Mouse (Mus musculus) cerebellum, adult 2 months (tissue): ENCODE results near the gene Krt27. TPM values are rescaled to one million over a fixed set of nuclear protein-coding genes. Genes with fewer than 3 reads are reported as not detected.

Experiments
- DNase-seq, 2 experiments: peaks; one replicate each; pipeline ENCODE4 v3.0.0; 2021
- H3K27ac ChIP-seq: fragments of 200-500 bp; 2 replicates; pipeline ENCODE4 v1.5.1; 2012; ENCODE audit warnings: low read length, control low read depth, inconsistent platforms; ENCODE audit not compliant: insufficient read depth
- H3K27me3 ChIP-seq: fragments of 200-500 bp; 2 replicates; pipeline ENCODE4 v1.6.1; 2012; ENCODE audit warnings: inconsistent platforms, mild to moderate bottlenecking, low read length, moderate library complexity; ENCODE audit not compliant: control insufficient read depth, insufficient read depth
- H3K4me1 ChIP-seq: fragments of 200-500 bp; 2 replicates; pipeline ENCODE4 v1.6.1; 2011; ENCODE audit warnings: low read length; ENCODE audit not compliant: control insufficient read depth, insufficient read depth
- H3K4me3 ChIP-seq: fragments of 200-500 bp; replicated peaks from 2 replicates; pipeline ENCODE3; 2011; ENCODE audit warnings: mild to moderate bottlenecking, low read depth, low read length, control low read depth; ENCODE audit not compliant: insufficient read depth
- CTCF ChIP-seq: fragments of 200-500 bp; IDR thresholded peaks from 2 replicates; pipeline ENCODE4 v1.5.1; 2011; ENCODE audit warnings: low read depth, mild to moderate bottlenecking, control low read depth, low read length, moderate library complexity, borderline replicate concordance; ENCODE audit not compliant: insufficient read depth
- POLR2A ChIP-seq: fragments of 200-500 bp; IDR thresholded peaks from 2 replicates; pipeline ENCODE4 v1.6.1; 2011; ENCODE audit warnings: low read length, control low read depth, borderline replicate concordance; ENCODE audit not compliant: insufficient read depth
- WGBS: fragments of 180-500 bp; shearing (Covaris S2); methylation state at CpG from one replicate; pipeline ENCODE4 v1.1.7; 2018; 5-methylcytosine and 5-hydroxymethylcytosine counted together
- polyA plus RNA-seq: library from polyadenylated mRNA; depleted of rRNA; stranded (reverse); fragments of >200 nt; gene quantifications from 2 replicates; pipeline ENCODE4 v1.2.3, GENCODE M21; 2012; rRNA removed

Gene Krt27
- polyA plus RNA-seq, result not detected in 2 replicates

- DNase-seq, result no peak
- no peaks in the 10 kb centered on the region for H3K27me3 ChIP-seq
- H3K4me1 ChIP-seq, result no peaks in the 10 kb centered on the region
- 79% methylated on average over 12 of the region's 12 CpGs for WGBS
- TF ChIP-seq CTCF, result no peak
- no peak for TF ChIP-seq POLR2A
- H3K4me3 ChIP-seq, result no peak within 1 kb of the TSS
- no peak within 1 kb of the TSS for H3K27ac ChIP-seq
These were observed at the start of gene Krt27 for GRCm38 (mm10) chr11:99351004-99351403. TSS of gene Krt27 (minus strand) at chr11:99351104.

GRCm38 (mm10) chr11:99399956-99400549, 49.1 kb upstream of the Krt27 start:
- TF ChIP-seq POLR2A, result no peak
- TF ChIP-seq CTCF, result no peak
- no peaks in the 10 kb centered on the region for H3K4me1 ChIP-seq
- no peak overlapping the region for H3K4me3 ChIP-seq
- H3K27me3 ChIP-seq, result no peaks in the 10 kb centered on the region; the same call in 1 of the 2 replicates
- WGBS, result 86% methylated on average over 13 of the region's 13 CpGs
- DNase-seq, result no peak
- no peak overlapping the region for H3K27ac ChIP-seq

GRCm38 (mm10) chr11:99398832-99399231, 47.9 kb upstream of the Krt27 start:
- H3K27me3 ChIP-seq, result no peaks in the 10 kb centered on the region; the same call in 1 of the 2 replicates
- H3K4me1 ChIP-seq, result no peaks in the 10 kb centered on the region
- H3K4me3 ChIP-seq, result no peak overlapping the region
- TF ChIP-seq CTCF, result no peak
- TF ChIP-seq POLR2A, result no peak
- H3K27ac ChIP-seq, result no peak overlapping the region
- WGBS, result 53% methylated on average over 8 of the region's 8 CpGs
- DNase-seq, result no peak

GRCm38 (mm10) chr11:99398084-99398483, 47.2 kb upstream of the Krt27 start:
- H3K27ac ChIP-seq, result no peak overlapping the region
- no peak for TF ChIP-seq POLR2A
- TF ChIP-seq CTCF, result no peak
- no peak for DNase-seq
- no peaks in the 10 kb centered on the region for H3K4me1 ChIP-seq
- H3K4me3 ChIP-seq, result no peak overlapping the region
- no peaks in the 10 kb centered on the region; the same call in 1 of the 2 replicates for H3K27me3 ChIP-seq
- 63% methylated on average over 3 of the region's 3 CpGs for WGBS

GRCm38 (mm10) chr11:99396661-99397060, 45.8 kb upstream of the Krt27 start:
- TF ChIP-seq CTCF, result no peak
- no peak for TF ChIP-seq POLR2A
- no peaks in the 10 kb centered on the region; the same call in 1 of the 2 replicates for H3K27me3 ChIP-seq
- 86% methylated on average over 2 of the region's 2 CpGs for WGBS
- H3K27ac ChIP-seq, result no peak overlapping the region
- no peaks in the 10 kb centered on the region for H3K4me1 ChIP-seq
- no peak overlapping the region for H3K4me3 ChIP-seq
- DNase-seq, result no peak

GRCm38 (mm10) chr11:99396034-99396433, 45.1 kb upstream of the Krt27 start:
- no peak for TF ChIP-seq CTCF
- no peak for TF ChIP-seq POLR2A
- 45% methylated on average over 3 of the region's 3 CpGs for WGBS

GRCm38 (mm10) chr11:99392492-99392891, 41.6 kb upstream of the Krt27 start:
- TF ChIP-seq CTCF (no peak), POLR2A (no peak)
- WGBS, result 43% methylated on average over 10 of the region's 10 CpGs
- H3K27me3 ChIP-seq, result no peaks in the 10 kb centered on the region
- no peak for DNase-seq
- H3K4me1 ChIP-seq, result no peaks in the 10 kb centered on the region
- H3K4me3 ChIP-seq, result no peak overlapping the region
- H3K27ac ChIP-seq, result no peak overlapping the region

More at GRCm38 (mm10) chr11:99396034-99396433, 45.1 kb upstream of the Krt27 start:
- no peak overlapping the region for H3K4me3 ChIP-seq
- no peak overlapping the region for H3K27ac ChIP-seq
- H3K4me1 ChIP-seq, result no peaks in the 10 kb centered on the region
- DNase-seq, result no peak
- no peaks in the 10 kb centered on the region; the same call in 1 of the 2 replicates for H3K27me3 ChIP-seq

GRCm38 (mm10) chr11:99391375-99391774, 40.5 kb upstream of the Krt27 start:
- 59% methylated on average over 6 of the region's 6 CpGs for WGBS

More at GRCm38 (mm10) chr11:99391375-99391774, 40.5 kb upstream of the Krt27 start:
- no peak overlapping the region for H3K27ac ChIP-seq
- TF ChIP-seq POLR2A (no peak), CTCF (no peak)
- peak in 1 of 2 experiments; percentile 13 for DNase-seq
- H3K27me3 ChIP-seq, result no peaks in the 10 kb centered on the region
- H3K4me1 ChIP-seq, result no peaks in the 10 kb centered on the region
- H3K4me3 ChIP-seq, result no peak overlapping the region
